Mouse (Mus musculus) gastrocnemius, adult 18-20 months (tissue): ENCODE data around the gene Gcm2. TPM values are rescaled to one million over a fixed set of nuclear protein-coding genes. Genes with fewer than 3 reads are reported as not detected.
A peak's percentile ranks its signal among the peaks of the same experiment; 100 is the strongest.

Source experiments
- DNase-seq: peaks from one replicate; pipeline ENCODE4 v3.0.0; 2021; ENCODE audit warnings: low spot score
- total RNA-seq, 2 experiments: library from RNA; stranded (reverse); gene quantifications; 2 replicates each; pipeline ENCODE4 v1.2.3; 2021

Gcm2 gene
- total RNA-seq, 2 experiments from 2014 or later: not detected

DNA sequence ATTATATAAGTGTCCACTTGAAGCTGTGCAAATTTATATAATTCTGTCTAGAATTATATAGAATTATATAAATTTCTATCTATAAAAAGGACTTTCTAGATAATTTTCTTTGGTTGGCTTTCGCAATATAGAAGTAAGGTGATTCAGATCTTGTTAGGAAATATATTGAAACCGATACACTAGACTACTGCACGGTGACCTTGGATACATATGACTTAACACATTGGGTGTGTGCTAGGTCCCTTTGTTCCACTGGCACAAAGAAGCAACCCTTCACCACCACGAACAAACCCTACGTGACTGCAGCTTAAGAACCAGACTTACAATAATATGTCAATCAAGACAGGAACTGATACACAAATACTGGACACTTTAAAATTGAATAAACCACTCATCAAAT lies 31.0 kb downstream of the Gcm2 start:
- DNase-seq: no peak

DNA sequence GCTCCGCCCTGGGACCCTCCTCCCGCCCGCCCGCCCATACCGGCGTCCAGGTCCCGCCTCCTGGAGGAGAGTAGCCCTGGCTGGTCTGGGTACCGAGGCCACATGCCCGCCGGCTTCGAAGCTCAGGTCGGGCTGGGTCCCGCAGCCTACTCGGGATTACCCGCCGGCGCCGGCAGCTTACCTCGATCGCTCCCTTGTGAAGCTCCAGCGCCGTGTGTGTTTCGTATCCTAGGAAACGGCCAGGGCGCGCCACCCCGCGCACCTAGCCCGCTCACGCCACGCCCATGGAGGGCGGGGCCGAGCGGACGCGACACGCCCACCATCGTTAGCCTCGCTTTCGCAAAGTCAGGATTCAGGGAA lies 31.4 kb downstream of the Gcm2 start, which contains the start of gene Mak:
Gene Mak (minus strand): TSS at position 286 of the 360 bp plus-strand sequence.
- DNase-seq: peak; percentile 11

DNA sequence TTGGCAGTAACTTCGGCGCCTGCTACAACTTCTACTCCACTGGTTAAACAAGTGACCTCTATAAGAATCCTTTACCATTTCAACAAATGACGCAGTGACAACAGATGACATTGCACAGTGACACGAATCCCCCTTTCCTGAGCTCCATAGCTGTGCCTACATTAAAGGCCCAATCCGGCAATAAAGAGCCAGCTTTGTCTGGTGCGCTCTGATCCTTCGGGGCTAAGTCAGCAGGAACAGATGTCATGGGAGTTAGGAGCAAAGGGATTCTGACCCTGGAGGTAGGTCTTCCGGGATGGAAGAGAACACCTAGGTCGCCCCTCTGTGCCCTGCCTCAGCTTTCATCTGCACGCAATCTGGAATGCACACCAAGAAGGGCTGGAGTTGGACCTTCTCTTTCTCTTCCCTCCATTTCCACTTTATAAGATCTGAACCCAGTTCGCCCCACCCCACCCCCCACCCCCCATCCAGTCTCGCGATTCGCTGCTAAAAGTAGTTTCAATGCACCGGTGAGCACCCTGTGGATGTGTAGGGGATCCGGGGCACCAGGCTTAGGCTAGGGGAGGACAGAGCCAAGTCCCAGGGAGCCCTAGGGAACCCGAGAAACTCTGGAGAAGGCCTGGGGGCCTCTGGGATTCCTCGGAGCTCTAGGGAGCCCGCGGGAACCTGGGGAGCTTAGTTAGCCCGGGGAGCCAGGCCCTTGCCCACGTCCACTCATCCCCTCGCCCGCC lies 32.0 kb downstream of the Gcm2 start:
- DNase-seq: no peak

DNA sequence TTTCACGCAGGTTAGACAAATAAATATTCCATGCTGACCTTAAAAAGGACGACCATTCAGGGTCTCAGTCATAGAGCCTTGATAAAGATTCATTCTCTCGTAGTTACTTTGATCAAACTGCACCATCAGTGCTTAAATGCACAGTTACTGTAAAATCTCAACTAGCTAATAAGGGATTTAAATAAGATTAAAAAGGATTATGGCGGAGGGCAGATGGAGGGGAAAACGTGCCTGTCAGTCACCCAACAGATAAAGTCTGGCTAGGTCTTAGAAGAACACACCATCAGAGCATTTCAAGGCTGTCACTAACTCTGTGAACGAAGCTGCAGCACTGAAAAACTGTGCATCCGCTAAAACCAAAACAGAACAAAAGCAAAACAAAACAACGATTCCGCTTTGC lies 32.9 kb downstream of the Gcm2 start:
- no peak for DNase-seq

DNA sequence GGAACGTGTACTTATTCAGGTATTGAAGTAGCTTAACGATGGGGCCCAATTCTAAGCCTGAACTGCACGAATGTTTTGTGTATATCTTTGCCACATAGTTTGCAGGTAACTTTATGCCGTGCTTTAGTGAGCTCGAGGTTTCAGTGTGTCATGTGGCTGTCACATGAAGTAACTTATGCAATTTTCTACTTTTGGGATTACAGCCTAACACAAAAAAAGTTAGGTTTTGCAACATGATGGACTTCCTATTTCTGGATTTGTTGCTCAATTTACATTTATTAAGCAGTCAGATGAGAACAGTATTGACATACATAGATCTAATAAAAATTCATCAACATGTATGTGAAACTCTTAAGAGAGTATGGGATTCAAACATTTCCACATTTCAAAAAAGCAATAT lies 37.0 kb downstream of the Gcm2 start:
- no peak for DNase-seq

DNA sequence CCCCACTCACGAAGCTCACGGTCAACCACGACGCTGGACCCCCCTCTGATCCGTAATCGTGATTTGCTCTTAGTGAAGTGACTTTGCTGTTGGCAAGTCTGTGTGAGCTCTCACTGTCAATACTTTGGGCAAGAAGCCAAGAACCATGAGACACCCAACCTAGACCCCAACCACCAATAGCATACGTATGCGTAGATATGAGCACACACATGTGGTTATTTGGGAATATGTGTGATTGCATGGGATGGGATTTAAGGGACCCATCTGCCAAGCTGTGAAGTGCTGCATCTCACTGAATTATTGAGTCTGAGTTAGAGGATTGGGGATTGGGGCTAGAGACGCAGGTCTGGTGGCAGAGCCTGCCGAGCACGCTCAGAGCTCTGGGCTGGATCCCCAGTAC lies 39.2 kb downstream of the Gcm2 start:
- no peak for DNase-seq

DNA sequence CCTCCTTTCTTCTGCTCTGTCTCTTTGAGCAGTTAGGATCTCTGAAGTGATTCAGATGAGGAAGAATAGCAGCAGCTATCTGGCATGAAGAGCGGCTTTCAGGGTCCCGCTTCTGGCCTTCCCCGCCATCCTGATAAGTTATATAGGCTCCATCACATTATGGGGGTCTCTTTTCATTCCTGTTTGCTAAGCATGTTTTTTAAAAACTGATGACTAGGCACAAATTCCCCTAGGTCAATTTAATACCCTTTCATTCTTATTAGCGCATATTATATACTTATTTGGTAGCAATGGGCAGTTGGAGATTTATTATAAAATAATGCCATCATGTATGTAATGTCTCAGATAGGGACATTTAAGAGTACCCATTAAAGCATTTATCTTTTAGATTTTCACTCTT lies 43.2 kb downstream of the Gcm2 start:
- DNase-seq: no peak

DNA sequence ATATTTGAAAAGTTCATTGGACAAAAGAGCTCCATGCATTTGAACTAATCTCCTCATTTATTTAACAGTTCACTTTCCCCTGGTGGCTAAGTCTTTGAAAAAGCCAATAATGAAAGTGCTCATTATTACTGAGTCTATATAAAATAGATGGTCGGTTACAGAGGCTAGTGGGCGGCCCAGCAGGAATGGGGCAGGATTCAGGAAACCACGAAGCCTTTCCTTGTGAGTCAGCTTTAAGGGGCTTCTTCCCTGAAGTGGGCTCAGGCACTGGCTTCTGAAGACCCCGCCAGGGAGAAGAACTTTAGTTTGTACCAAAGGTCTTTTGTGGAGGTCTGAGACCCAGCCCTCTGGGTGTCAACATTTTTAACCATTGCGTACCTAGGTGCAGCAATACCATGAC lies 58.9 kb downstream of the Gcm2 start:
- DNase-seq: no peak

Other genes with a start within 250 kb of the Gcm2 start
- 10 to 100 TPM; 23.8 to 26.7 TPM for gene Pak1ip1, start 110.0 kb downstream of the Gcm2 start, total RNA-seq
- gene Tmem14c, start 94.7 kb downstream of the Gcm2 start, total RNA-seq: 10 to 100 TPM; 65.8 to 67.0 TPM
- gene Mak, start 31.3 kb downstream of the Gcm2 start, total RNA-seq: not detected
- not detected for gene Sycp2l, start 3.3 kb upstream of the Gcm2 start, total RNA-seq
- under 1 TPM; 0.05 to 0.12 TPM for gene Elovl2, start 109.4 kb upstream of the Gcm2 start, total RNA-seq
- 10 to 100 TPM; 37.3 to 37.5 TPM for gene Smim13, start 138.8 kb upstream of the Gcm2 start, total RNA-seq
- not detected for gene Gm17364, start 162.9 kb upstream of the Gcm2 start, total RNA-seq